Mouse (Mus musculus) MEL (cell line): ENCODE results near the gene Foxs1. TPM values are rescaled to one million over a fixed set of nuclear protein-coding genes. Genes with fewer than 3 reads are reported as not detected.
A peak's percentile ranks its signal among the peaks of the same experiment; 100 is the strongest.

Experiments
- DNase-seq: peaks from one replicate; pipeline ENCODE4 v3.0.0; 2011; ENCODE audit warnings: low read depth, low spot score
- H3K27ac ChIP-seq: 2 replicates; pipeline ENCODE4 v1.5.1; 2012; ENCODE audit warnings: low read depth, mild to moderate bottlenecking, control low read depth, low read length, moderate library complexity; ENCODE audit not compliant: control insufficient read depth
- H3K27me3 ChIP-seq, 2 experiments: fragments of 150-350 bp in 1 of 2; sonication (generic) in 1 of 2; 2 replicates each; pipeline ENCODE4 v1.6.1; 2012; ENCODE audit warnings: low read length in 2 of 2, mild to moderate bottlenecking in 2 of 2, improper control_type of control experiment in 1 of 2, moderate library complexity in 1 of 2; ENCODE audit not compliant: insufficient read depth in 2 of 2, control insufficient read depth in 1 of 2
- H3K36me3 ChIP-seq, 2 experiments: 2 replicates each; pipeline ENCODE4 v1.6.1; 2012 to 2014; ENCODE audit warnings: low read length in 2 of 2, improper control_type of control experiment in 1 of 2, inconsistent platforms in 1 of 2, mild to moderate bottlenecking in 1 of 2; ENCODE audit not compliant: insufficient read depth in 2 of 2, control insufficient read depth in 1 of 2
- H3K4me1 ChIP-seq, 2 experiments: fragments of 150-350 bp in 1 of 2; sonication (generic) in 1 of 2; 2 replicates each; pipeline ENCODE4 v1.6.1; 2012; ENCODE audit warnings: low read length in 2 of 2, improper control_type of control experiment in 1 of 2, mild to moderate bottlenecking in 1 of 2; ENCODE audit not compliant: insufficient read depth in 2 of 2, control insufficient read depth in 1 of 2
- H3K4me3 ChIP-seq, 2 experiments: fragments of 150-350 bp in 1 of 2; sonication (generic) in 1 of 2; 2 replicates each; pipeline ENCODE4 v1.5.1; 2012; ENCODE audit warnings: low read depth in 2 of 2, low read length in 2 of 2, mild to moderate bottlenecking in 2 of 2, moderate library complexity in 2 of 2, control low read depth in 1 of 2, improper control_type of control experiment in 1 of 2; ENCODE audit not compliant: control insufficient read depth in 1 of 2, insufficient read depth in 1 of 2
- H3K79me2 ChIP-seq: 2 replicates; pipeline ENCODE4 v1.6.1; 2012; ENCODE audit warnings: mild to moderate bottlenecking, low read length, moderate library complexity; ENCODE audit not compliant: control insufficient read depth, poor library complexity, insufficient read depth
- H3K9ac ChIP-seq: 2 replicates; pipeline ENCODE4 v1.6.1; 2012; ENCODE audit warnings: low read depth, mild to moderate bottlenecking, control low read depth, low read length, moderate library complexity; ENCODE audit not compliant: control insufficient read depth, poor library complexity, severe bottlenecking
- H3K9me3 ChIP-seq: fragments of 150-350 bp; sonication (generic); replicated peaks from 2 replicates; pipeline ENCODE4 v1.6.1; 2012; ENCODE audit warnings: mild to moderate bottlenecking, low read length, improper control_type of control experiment, moderate library complexity; ENCODE audit not compliant: insufficient read depth
- BHLHE40 ChIP-seq: IDR thresholded peaks from 2 replicates; pipeline ENCODE4 v1.6.1; 2012; ENCODE audit warnings: low read depth, mild to moderate bottlenecking, inconsistent platforms, low read length, improper control_type of control experiment, borderline replicate concordance
- CHD1 ChIP-seq: IDR thresholded peaks from 2 replicates; pipeline ENCODE4 v1.6.1; 2012; ENCODE audit warnings: low read depth, mild to moderate bottlenecking, inconsistent platforms, low read length, improper control_type of control experiment
- CHD2 ChIP-seq: IDR thresholded peaks from 2 replicates; pipeline ENCODE4 v1.6.1; 2011; ENCODE audit warnings: low read length, improper control_type of control experiment
- ETS1 ChIP-seq: IDR thresholded peaks from 2 replicates; pipeline ENCODE4 v1.6.1; 2012; ENCODE audit warnings: low read depth, mild to moderate bottlenecking, inconsistent platforms, low read length, improper control_type of control experiment, moderate library complexity
- POLR2A ChIP-seq, 2 experiments: IDR thresholded peaks; 2 replicates each; pipeline ENCODE4 v1.6.1; 2011 to 2012; ENCODE audit warnings: low read length in 2 of 2, mild to moderate bottlenecking in 2 of 2, control low read depth in 1 of 2, improper control_type of control experiment in 1 of 2, low read depth in 1 of 2, moderate library complexity in 1 of 2; ENCODE audit not compliant: control insufficient read depth in 1 of 2, insufficient read depth in 1 of 2, poor library complexity in 1 of 2
- POLR2AphosphoS5 ChIP-seq: IDR thresholded peaks from 2 replicates; pipeline ENCODE4 v1.6.1; 2012; ENCODE audit warnings: low read depth, borderline replicate concordance, mild to moderate bottlenecking, inconsistent platforms, low read length, moderate library complexity, mixed read lengths
- RCOR1 ChIP-seq: IDR thresholded peaks from 2 replicates; pipeline ENCODE4 v1.6.1; 2012; ENCODE audit warnings: low read depth, mild to moderate bottlenecking, inconsistent platforms, low read length, improper control_type of control experiment
- SIN3A ChIP-seq: IDR thresholded peaks from 2 replicates; pipeline ENCODE4 v1.6.1; 2012; ENCODE audit warnings: low read length, improper control_type of control experiment, inconsistent platforms
- TAL1 ChIP-seq: IDR thresholded peaks from 2 replicates; pipeline ENCODE4 v1.6.1; 2012; ENCODE audit warnings: mild to moderate bottlenecking, inconsistent platforms, low read length, moderate library complexity, mixed read lengths
- TBP ChIP-seq: IDR thresholded peaks from 2 replicates; pipeline ENCODE4 v1.8.0; 2011; ENCODE audit warnings: low read depth, low read length, improper control_type of control experiment
- TCF12 ChIP-seq: IDR thresholded peaks from 2 replicates; pipeline ENCODE4 v1.6.1; 2014; ENCODE audit warnings: low read depth, mild to moderate bottlenecking, inconsistent platforms, low read length, improper control_type of control experiment, moderate library complexity
- UBTF ChIP-seq: IDR thresholded peaks from 2 replicates; pipeline ENCODE4 v1.6.1; 2012; ENCODE audit warnings: low read depth, mild to moderate bottlenecking, inconsistent platforms, low read length, improper control_type of control experiment, moderate library complexity, borderline replicate concordance; ENCODE audit not compliant: insufficient read depth
- USF1 ChIP-seq: IDR thresholded peaks from 2 replicates; pipeline ENCODE4 v1.6.1; 2014; ENCODE audit warnings: low read depth, mild to moderate bottlenecking, inconsistent platforms, low read length, improper control_type of control experiment, moderate library complexity
- USF2 ChIP-seq, 2 experiments: IDR thresholded peaks; 2 replicates each; pipeline ENCODE4 v1.6.1; 2011 to 2012; ENCODE audit warnings: improper control_type of control experiment in 2 of 2, low read length in 2 of 2, borderline replicate concordance in 1 of 2, inconsistent platforms in 1 of 2, low read depth in 1 of 2, mild to moderate bottlenecking in 1 of 2; ENCODE audit not compliant: insufficient read depth in 1 of 2
- ZC3H11A ChIP-seq: IDR thresholded peaks from 2 replicates; pipeline ENCODE4 v1.6.1; 2012; ENCODE audit warnings: low read depth, mild to moderate bottlenecking, inconsistent platforms, low read length, improper control_type of control experiment
- ZKSCAN1 ChIP-seq: IDR thresholded peaks from 2 replicates; pipeline ENCODE4 v1.6.1; 2012; ENCODE audit warnings: low read depth, mild to moderate bottlenecking, inconsistent platforms, low read length, improper control_type of control experiment, moderate library complexity
- polyA plus RNA-seq, 2 experiments: library from polyadenylated mRNA; stranded (reverse) in 1 of 2; unstranded in 1 of 2; fragments of >175 nt in 1 of 2; fragments of >200 nt in 1 of 2; gene quantifications; 2 replicates each; pipeline versions ENCODE4 v1.2.1 to v1.2.4; 2012; ENCODE audit warnings: low replicate concordance in 2 of 2, low read depth in 1 of 2; ENCODE audit not compliant: insufficient read length in 2 of 2, insufficient read depth in 1 of 2, missing spikeins in 1 of 2
- total RNA-seq: library from RNA; depleted of rRNA; stranded (reverse); fragments of 300-350 nt; gene quantifications from 2 replicates; pipeline ENCODE4 v1.2.3, GENCODE M21; 2012

Foxs1 gene
- total and polyA plus RNA-seq, 3 experiments: not detected

GRCm38 (mm10) chr2:152904127-152904643, 28.8 kb downstream of the Foxs1 start (continued):
- TF ChIP-seq ETS1: no peak
- TF ChIP-seq, all 39 proteins: peak for 0

GRCm38 (mm10) chr2:152903586-152903985, 29.4 kb downstream of the Foxs1 start:
- H3K27ac ChIP-seq: no peak overlapping the region
- TF ChIP-seq POLR2AphosphoS5 (no peak), USF1 (peak; percentile 42; the same call in 1 of the 2 replicates)
- TF ChIP-seq, all 39 proteins: peak for 1
- H3K27me3 ChIP-seq: no peaks in the 10 kb centered on the region
- H3K9me3 ChIP-seq: no peaks in the 10 kb centered on the region
- no peaks in the 10 kb centered on the region for H3K36me3 ChIP-seq
- H3K4me3 ChIP-seq: no peak overlapping the region
- no peaks in the 10 kb centered on the region for H3K4me1 ChIP-seq
- no peak for DNase-seq
- no peak overlapping the region for H3K9ac ChIP-seq
- H3K79me2 ChIP-seq: no peaks in the 10 kb centered on the region

GRCm38 (mm10) chr2:152902658-152903057, 30.4 kb downstream of the Foxs1 start:
- H3K27me3 ChIP-seq: no peaks in the 10 kb centered on the region
- H3K9me3 ChIP-seq: no peaks in the 10 kb centered on the region
- no peak overlapping the region for H3K9ac ChIP-seq
- no peaks in the 10 kb centered on the region for H3K36me3 ChIP-seq
- no peak overlapping the region for H3K27ac ChIP-seq
- H3K4me1 ChIP-seq: no peaks in the 10 kb centered on the region
- no peak for TF ChIP-seq SIN3A
- DNase-seq: no peak
- H3K79me2 ChIP-seq: no peaks in the 10 kb centered on the region
- no peak overlapping the region for H3K4me3 ChIP-seq

GRCm38 (mm10) chr2:152901296-152901695, 31.7 kb downstream of the Foxs1 start:
- H3K4me3 ChIP-seq: no peak overlapping the region
- no peak overlapping the region for H3K27ac ChIP-seq
- H3K9me3 ChIP-seq: no peaks in the 10 kb centered on the region
- no peak for TF ChIP-seq ZC3H11A
- no peak for TF ChIP-seq CHD2
- no peak for TF ChIP-seq TBP
- TF ChIP-seq TCF12: no peak
- no peak for TF ChIP-seq USF2 (IDR thresholded peaks at IDR 0.05; ENCODE audit: borderline replicate concordance in 1 of 2, insufficient read depth in 1 of 2, low read depth in 1 of 2, low read length in 2 of 2)
- TF ChIP-seq ZKSCAN1: no peak
- TF ChIP-seq TAL1: no peak
- TF ChIP-seq CHD1: no peak
- TF ChIP-seq RCOR1: no peak
- TF ChIP-seq POLR2A (IDR thresholded peaks at IDR 0.05; ENCODE audit: control insufficient read depth in 1 of 2, insufficient read depth in 1 of 2, low read depth in 1 of 2, low read length in 2 of 2, poor library complexity in 1 of 2): no peak
- no peak for TF ChIP-seq UBTF
- TF ChIP-seq BHLHE40: no peak
- H3K79me2 ChIP-seq: no peaks in the 10 kb centered on the region
- H3K4me1 ChIP-seq: no peaks in the 10 kb centered on the region
- no peaks in the 10 kb centered on the region for H3K36me3 ChIP-seq
- H3K9ac ChIP-seq: no peak overlapping the region
- H3K27me3 ChIP-seq: no peaks in the 10 kb centered on the region
- DNase-seq: no peak
